Mouse (Mus musculus) forelimb bud, embryonic 11.5 days (tissue): ENCODE data around the gene Tomm40l.
A peak's percentile ranks its signal among the peaks of the same experiment; 100 is the strongest.
"Not testable (repeated sequence)": the region's sequence is repeated elsewhere in the genome, so short reads cannot be mapped to it uniquely, and the experiment has no call there.

Experiments used
- DNase-seq: peaks from one replicate; pipeline ENCODE4 v3.0.0-alpha.2; 2012; ENCODE audit warnings: low read depth, low spot score

Gene Tomm40l

GRCm38 (mm10) chr1:171250680-171251593 lies 28.6 kb upstream of the Tomm40l start, which contains the start of gene Ndufs2:
Ndufs2 (minus strand) TSS chr1:171251388.
- no peak for DNase-seq

DNA sequence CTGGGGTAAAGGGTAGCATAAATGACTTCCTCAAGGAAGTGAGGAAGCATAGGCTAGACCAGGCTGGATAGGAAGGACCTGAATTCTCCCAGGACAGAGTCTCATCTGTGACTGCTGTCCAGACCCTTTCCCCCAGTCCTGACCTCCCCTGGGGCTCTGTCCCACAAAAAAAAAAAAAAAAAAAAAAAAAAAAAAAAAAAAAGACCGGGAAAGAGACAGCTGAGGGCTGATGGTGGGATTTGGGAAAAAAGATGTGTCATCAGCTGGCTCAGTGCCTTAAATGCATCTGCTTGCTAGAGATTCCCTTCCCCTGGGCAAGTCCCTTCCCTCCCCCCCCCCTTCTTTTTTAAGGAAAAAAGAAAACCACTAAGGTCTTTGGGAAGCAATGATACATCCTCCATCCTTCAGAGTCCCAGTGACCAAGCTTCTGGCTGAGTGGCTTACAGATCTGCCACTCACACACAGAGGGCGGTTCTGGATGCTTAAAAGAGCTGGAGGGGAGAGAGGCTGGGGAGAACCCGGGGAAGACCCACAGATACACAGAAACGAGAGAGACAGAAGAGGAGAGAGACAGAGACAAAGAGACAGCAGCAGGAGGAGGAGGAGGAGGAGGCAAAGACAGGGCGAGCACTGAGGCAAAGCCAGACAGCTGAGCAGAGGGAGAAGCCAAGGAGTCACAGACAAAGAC lies 27.7 kb upstream of the Tomm40l start, which contains the start of gene Adamts4:
Gene Adamts4, plus strand, starts transcription at position 509 of the 688 bp plus-strand sequence.
- no peak for DNase-seq

DNA sequence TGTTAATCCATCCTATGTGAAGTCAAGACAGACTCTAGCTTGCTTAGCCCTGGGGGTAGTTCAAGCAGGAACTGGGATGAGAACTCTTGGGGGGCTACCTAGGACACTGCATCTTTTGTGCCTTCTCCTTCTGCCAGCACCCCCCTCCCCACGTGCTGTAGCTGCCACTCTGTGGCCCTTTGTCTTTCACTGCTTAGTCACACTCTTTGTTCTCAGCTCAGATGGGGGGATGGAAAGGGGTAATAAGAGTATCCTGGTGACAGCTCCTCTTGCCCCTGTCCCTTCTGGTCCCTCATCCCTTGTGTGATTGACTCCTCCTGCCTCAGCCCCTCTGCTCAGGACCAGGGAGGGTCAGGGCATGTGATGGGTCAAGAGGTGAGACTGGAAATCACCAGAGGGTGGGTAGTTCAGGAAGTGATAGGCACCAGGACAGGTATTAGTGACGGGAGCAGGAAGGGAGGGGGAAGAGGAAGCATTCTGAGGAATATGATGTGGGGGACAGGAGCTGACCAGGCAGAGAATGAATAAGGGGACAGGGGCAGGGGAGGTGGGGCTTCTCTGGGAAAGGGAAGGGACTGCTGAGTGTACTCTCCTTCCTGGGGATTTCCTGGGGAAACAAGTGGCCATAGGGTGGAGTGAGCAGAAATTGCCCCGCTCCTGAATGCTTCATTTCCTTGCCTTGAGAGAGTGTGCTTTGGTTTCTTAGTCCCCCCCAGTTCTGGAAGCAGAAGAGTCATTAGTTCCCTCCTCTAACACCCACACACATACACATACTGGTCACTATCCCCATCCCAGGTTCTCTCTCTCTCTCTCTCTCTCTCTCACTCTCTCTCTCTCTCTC lies 26.3 kb upstream of the Tomm40l start:
- no peak for DNase-seq

- no peak for DNase-seq
These were observed 25.6 kb upstream of the Tomm40l start for GRCm38 (mm10) chr1:171247916-171248315.

DNA sequence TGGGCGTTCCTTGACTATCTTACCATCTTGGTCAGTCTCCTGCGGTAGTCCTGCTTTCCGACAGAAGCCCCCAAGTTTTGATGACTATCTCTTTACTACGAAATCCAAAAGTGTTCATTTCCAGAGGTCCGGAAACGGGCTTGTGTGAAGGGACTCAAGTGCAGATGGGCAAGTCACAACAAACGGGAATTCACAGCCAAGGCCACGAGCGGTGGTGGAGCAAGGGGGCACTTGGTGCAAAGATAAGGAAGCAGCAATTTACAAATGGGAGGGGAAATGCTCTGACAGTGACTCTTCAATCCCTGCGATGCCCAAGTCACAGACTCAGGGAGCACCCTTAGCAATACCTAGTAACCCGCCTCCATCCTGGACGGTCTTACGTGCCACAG lies 25.1 kb upstream of the Tomm40l start:
- no peak for DNase-seq

GRCm38 (mm10) chr1:171246709-171247452 lies 24.6 kb upstream of the Tomm40l start:
- peak; percentile 97 for DNase-seq

DNA sequence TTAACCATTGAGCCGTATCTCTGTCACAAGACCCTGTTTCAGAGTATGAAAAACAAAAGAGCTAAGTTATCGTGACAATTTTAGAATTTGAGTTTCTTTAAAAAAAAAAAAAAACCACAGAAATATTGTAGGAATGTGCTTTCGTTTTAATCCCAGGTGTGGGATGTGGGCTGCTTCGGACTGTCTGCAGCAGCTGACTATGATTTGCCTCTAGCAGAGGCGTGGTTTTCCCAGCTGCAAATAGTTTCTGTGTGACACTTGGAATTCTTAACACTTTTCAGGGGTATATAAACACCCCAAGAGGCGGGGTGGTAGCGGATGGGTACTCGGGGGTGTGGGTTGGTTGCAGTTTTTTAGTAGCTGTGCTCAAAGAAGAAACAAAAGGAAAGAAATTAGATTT lies 23.0 kb upstream of the Tomm40l start:
- DNase-seq = no peak

DNA sequence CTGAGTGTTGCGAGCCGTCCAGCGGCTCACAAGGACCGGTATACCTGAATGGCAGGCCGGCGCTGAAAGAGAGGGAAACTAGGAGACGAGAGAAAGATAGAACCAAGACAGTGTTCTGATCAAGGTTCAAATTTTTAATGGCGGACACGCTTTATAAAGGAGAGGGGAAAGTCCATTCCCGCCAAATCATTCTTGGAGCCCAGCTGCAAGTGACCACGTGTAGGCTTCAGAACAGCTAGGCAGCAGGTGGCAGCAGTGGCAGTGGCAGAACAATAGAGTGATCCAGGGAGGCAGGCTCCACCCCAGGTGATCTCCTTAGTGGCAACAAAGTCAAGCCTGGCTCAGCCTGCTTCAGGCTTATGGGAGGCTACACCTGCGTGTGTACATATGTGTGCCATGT lies 19.6 kb upstream of the Tomm40l start:
- not testable (repeated sequence) for DNase-seq

- DNase-seq = no peak
These were observed 18.6 kb upstream of the Tomm40l start for GRCm38 (mm10) chr1:171240911-171241310.

GRCm38 (mm10) chr1:171239992-171240744 lies 17.9 kb upstream of the Tomm40l start:
- no peak for DNase-seq

GRCm38 (mm10) chr1:171238463-171238862 lies 16.1 kb upstream of the Tomm40l start:
- DNase-seq = no peak

GRCm38 (mm10) chr1:171237438-171237837 lies 15.1 kb upstream of the Tomm40l start:
- no peak for DNase-seq

DNA sequence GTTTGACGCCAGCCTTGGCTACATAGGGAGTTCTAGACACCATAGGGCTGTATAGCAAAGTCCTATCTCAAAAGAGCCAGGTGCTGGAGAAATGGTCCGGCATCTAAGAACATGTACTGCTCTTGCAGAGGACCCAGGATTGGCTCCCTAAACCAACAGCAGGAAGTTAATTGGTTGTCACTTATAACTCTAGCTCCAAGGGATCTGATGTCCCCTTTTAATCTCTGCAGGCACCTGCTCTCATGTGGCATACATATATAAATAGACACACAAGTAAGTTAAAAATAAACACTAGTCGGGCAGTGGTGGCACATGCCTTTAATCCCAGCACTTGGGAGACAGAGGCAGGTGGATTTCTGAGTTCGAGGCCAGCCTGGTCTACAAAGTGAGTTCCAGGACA lies 13.5 kb upstream of the Tomm40l start:
- DNase-seq = no peak

- DNase-seq = no peak
These were observed 12.2 kb upstream of the Tomm40l start for GRCm38 (mm10) chr1:171234538-171234937.

DNA sequence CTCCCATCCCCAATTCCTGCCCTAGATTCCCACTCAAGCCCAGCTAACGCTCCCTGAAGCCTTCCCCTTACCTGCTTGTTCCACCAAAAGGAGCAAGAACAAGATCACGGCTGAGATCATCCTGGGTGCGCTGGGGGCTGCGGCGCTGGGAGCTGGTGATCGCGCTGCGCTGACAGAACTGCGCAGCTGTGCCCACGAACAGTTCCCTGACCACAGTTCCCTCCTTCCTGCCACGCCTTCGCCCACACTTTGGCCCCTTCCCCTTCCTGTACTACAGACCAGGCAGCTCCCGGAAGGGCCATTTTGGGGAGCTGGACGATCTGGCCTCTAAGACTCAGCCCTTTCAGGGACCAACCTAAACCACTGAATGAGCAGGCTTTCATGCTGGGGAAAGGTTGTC lies 11.8 kb upstream of the Tomm40l start, which contains the start of gene Fcer1g:
Gene Fcer1g, minus strand, starts transcription at position 240 of the 400 bp plus-strand sequence.
- DNase-seq = no peak

- DNase-seq = no peak
These were observed 10.8 kb upstream of the Tomm40l start for GRCm38 (mm10) chr1:171232800-171233730.

- DNase-seq = no peak
These were observed 10.0 kb upstream of the Tomm40l start for GRCm38 (mm10) chr1:171232348-171232747.

GRCm38 (mm10) chr1:171231844-171232243 lies 9.5 kb upstream of the Tomm40l start:
- no peak for DNase-seq

DNA sequence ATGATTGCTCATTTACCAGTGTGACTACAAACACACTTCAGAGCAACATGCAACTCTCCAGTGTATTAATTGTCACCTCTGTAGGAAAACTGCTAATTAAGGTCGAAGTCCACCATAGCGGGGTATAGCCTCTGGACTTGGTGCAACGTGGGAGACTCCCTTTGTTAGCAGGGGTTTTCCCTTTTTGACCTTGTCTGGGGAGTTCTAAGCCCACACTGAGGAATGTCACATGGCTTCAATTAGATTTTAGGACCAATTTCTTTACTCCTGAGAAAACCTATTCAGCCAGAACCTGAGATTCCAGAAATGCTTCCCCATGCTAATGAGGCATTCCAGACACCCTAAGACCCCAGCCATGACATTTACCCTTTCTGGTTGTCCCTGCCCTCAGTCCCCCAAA lies 7.9 kb upstream of the Tomm40l start:
- peak; percentile 72 for DNase-seq
